Mouse (Mus musculus): ENCODE results near the gene Tm4sf5. TPM values are rescaled to one million over a fixed set of nuclear protein-coding genes. Genes with fewer than 3 reads are reported as not detected.

Tm4sf5 gene
- polyA plus RNA-seq, 1 experiment from 2014 or later, result 0.37 TPM

GRCm38 (mm10) chr11:70485498-70485897 lies 19.5 kb upstream of the Tm4sf5 start:
- H3K4me1 ChIP-seq, result no peaks in the 10 kb centered on the region

GRCm38 (mm10) chr11:70487816-70488215 lies 17.2 kb upstream of the Tm4sf5 start:
- WGBS, result 30% methylated on average over 4 of the region's 4 CpGs
- Histone ChIP-seq H3K4me1 (no peaks in the 10 kb centered on the region), H3K9ac (no peak overlapping the region), H3K36me3 (no peaks in the 10 kb centered on the region), H3K27ac (no peak overlapping the region), H3K27me3 (no peaks in the 10 kb centered on the region), H3K4me2 (no peak overlapping the region), H3K4me3 (no peak overlapping the region), H3K9me3 (no peaks in the 10 kb centered on the region)
- ATAC-seq (ENCODE audit: insufficient number of reproducible peaks, low FRiP score, low TSS enrichment, low read depth), result no peak

More at GRCm38 (mm10) chr11:70485498-70485897, 19.5 kb upstream of the Tm4sf5 start:
- Histone ChIP-seq H3K9me3 (no peaks in the 10 kb centered on the region), H3K4me2 (no peak overlapping the region), H3K4me3 (no peak overlapping the region), H3K9ac (no peak overlapping the region), H3K27me3 (no peaks in the 10 kb centered on the region), H3K27ac (no peak overlapping the region), H3K36me3 (no peaks in the 10 kb centered on the region)
- 51% methylated on average over 2 of the region's 2 CpGs for WGBS
- no peak for ATAC-seq (ENCODE audit: insufficient number of reproducible peaks, low FRiP score, low TSS enrichment, low read depth)

GRCm38 (mm10) chr11:70489138-70489537 lies 15.9 kb upstream of the Tm4sf5 start:
- Histone ChIP-seq H3K4me1 (no peaks in the 10 kb centered on the region), H3K36me3 (no peaks in the 10 kb centered on the region), H3K9ac (no peak overlapping the region), H3K4me3 (no peak overlapping the region), H3K27ac (no peak overlapping the region), H3K9me3 (no peaks in the 10 kb centered on the region), H3K4me2 (no peak overlapping the region), H3K27me3 (no peaks in the 10 kb centered on the region)
- WGBS, result 87% methylated on average over 3 of the region's 3 CpGs
- no peak for ATAC-seq (ENCODE audit: insufficient number of reproducible peaks, low FRiP score, low TSS enrichment, low read depth)

- Histone ChIP-seq H3K9me3 (no peaks in the 10 kb centered on the region), H3K27me3 (no peaks in the 10 kb centered on the region), H3K27ac (no peak overlapping the region), H3K4me2 (no peak overlapping the region), H3K36me3 (no peaks in the 10 kb centered on the region), H3K4me1 (no peaks in the 10 kb centered on the region), H3K9ac (no peak overlapping the region), H3K4me3 (no peak overlapping the region)
- WGBS, result 83% methylated on average over 6 of the region's 6 CpGs
- ATAC-seq (ENCODE audit: insufficient number of reproducible peaks, low FRiP score, low TSS enrichment, low read depth), result no peak
These were observed 15.4 kb upstream of the Tm4sf5 start for GRCm38 (mm10) chr11:70489684-70490083.

- Histone ChIP-seq H3K9ac (no peak overlapping the region), H3K27ac (no peak overlapping the region), H3K4me2 (no peak overlapping the region), H3K27me3 (no peaks in the 10 kb centered on the region), H3K4me1 (no peaks in the 10 kb centered on the region), H3K4me3 (no peak overlapping the region), H3K9me3 (no peaks in the 10 kb centered on the region), H3K36me3 (no peaks in the 10 kb centered on the region)
- 67% methylated on average over 14 of the region's 14 CpGs for WGBS
- ATAC-seq (ENCODE audit: insufficient number of reproducible peaks, low FRiP score, low TSS enrichment, low read depth), result no peak
These were observed 5.2 kb upstream of the Tm4sf5 start for GRCm38 (mm10) chr11:70499566-70500475.

- Histone ChIP-seq H3K9me3 (no peaks in the 10 kb centered on the region), H3K27ac (no peak overlapping the region), H3K36me3 (no peaks in the 10 kb centered on the region), H3K9ac (no peak overlapping the region), H3K27me3 (no peaks in the 10 kb centered on the region), H3K4me2 (no peak overlapping the region), H3K4me1 (no peaks in the 10 kb centered on the region), H3K4me3 (no peak overlapping the region)
- 89% methylated on average over 1 of the region's 1 CpGs for WGBS
- ATAC-seq (ENCODE audit: insufficient number of reproducible peaks, low FRiP score, low TSS enrichment, low read depth), result no peak
These were observed 4.6 kb upstream of the Tm4sf5 start for GRCm38 (mm10) chr11:70500476-70500812.

GRCm38 (mm10) chr11:70502018-70502417 lies 3.0 kb upstream of the Tm4sf5 start:
- Histone ChIP-seq H3K27me3 (no peaks in the 10 kb centered on the region), H3K4me1 (no peaks in the 10 kb centered on the region), H3K36me3 (no peaks in the 10 kb centered on the region), H3K4me3 (no peak overlapping the region), H3K9ac (no peak overlapping the region), H3K4me2 (no peak overlapping the region), H3K9me3 (no peaks in the 10 kb centered on the region), H3K27ac (no peak overlapping the region)
- no peak for ATAC-seq (ENCODE audit: insufficient number of reproducible peaks, low FRiP score, low TSS enrichment, low read depth)
- 67% methylated on average over 3 of the region's 3 CpGs for WGBS

- H3K9ac ChIP-seq, result no peak overlapping the region
- no peaks in the 10 kb centered on the region for H3K36me3 ChIP-seq
- H3K9me3 ChIP-seq, result no peaks in the 10 kb centered on the region
- no peak overlapping the region for H3K4me3 ChIP-seq
- no peak overlapping the region for H3K27ac ChIP-seq
- H3K4me1 ChIP-seq, result 0 out of 2 replicates have a peak, but pooled peaks cover 4% of the 10 kb centered on the region
- no peak for ATAC-seq (ENCODE audit: insufficient number of reproducible peaks, low FRiP score, low TSS enrichment, low read depth)
- H3K4me2 ChIP-seq, result no peak overlapping the region
- H3K27me3 ChIP-seq, result 0 out of 2 replicates have a peak, but pooled peaks cover 2% of the 10 kb centered on the region
- 23% methylated on average over 4 of the region's 4 CpGs for WGBS
These were observed 1.3 kb downstream of the Tm4sf5 start for GRCm38 (mm10) chr11:70506385-70506784.

- WGBS, result 61% methylated on average over 7 of the region's 7 CpGs
- H3K9me3 ChIP-seq, result no peaks in the 10 kb centered on the region
- no peaks in the 10 kb centered on the region for H3K36me3 ChIP-seq
- H3K27ac ChIP-seq, result no peak overlapping the region
- H3K4me2 ChIP-seq, result no peak overlapping the region
- H3K9ac ChIP-seq, result no peak overlapping the region
- 0 out of 2 replicates have a peak, but pooled peaks cover 4% of the 10 kb centered on the region for H3K4me1 ChIP-seq
- 0 out of 2 replicates have a peak, but pooled peaks cover 2% of the 10 kb centered on the region for H3K27me3 ChIP-seq
- no peak for ATAC-seq (ENCODE audit: insufficient number of reproducible peaks, low FRiP score, low TSS enrichment, low read depth)
- H3K4me3 ChIP-seq, result no peak overlapping the region
These were observed 2.0 kb downstream of the Tm4sf5 start for GRCm38 (mm10) chr11:70506962-70507515.

- H3K9ac ChIP-seq, result 0 out of 2 replicates have a peak overlapping the region, but pooled peaks have one; percentile 10
- no peaks in the 10 kb centered on the region for H3K9me3 ChIP-seq
- H3K4me1 ChIP-seq, result 0 out of 2 replicates have a peak, but pooled peaks cover 4% of the 10 kb centered on the region
- no peaks in the 10 kb centered on the region for H3K36me3 ChIP-seq
- no peak overlapping the region for H3K4me3 ChIP-seq
- H3K27ac ChIP-seq, result no peak overlapping the region
- 0 out of 2 replicates have a peak, but pooled peaks cover 2% of the 10 kb centered on the region for H3K27me3 ChIP-seq
- peak overlapping the region; percentile 37 for H3K4me2 ChIP-seq
- ATAC-seq (ENCODE audit: insufficient number of reproducible peaks, low FRiP score, low TSS enrichment, low read depth), result no peak
- 9% methylated on average over 19 of the region's 19 CpGs for WGBS
These were observed 4.9 kb downstream of the Tm4sf5 start for GRCm38 (mm10) chr11:70509753-70510564.

GRCm38 (mm10) chr11:70511242-70511641 lies 6.2 kb downstream of the Tm4sf5 start:
- H3K36me3 ChIP-seq, result no peaks in the 10 kb centered on the region
- no peak overlapping the region for H3K9ac ChIP-seq
- 0 out of 2 replicates have a peak, but pooled peaks cover 2% of the 10 kb centered on the region for H3K27me3 ChIP-seq
- WGBS, result 69% methylated on average over 2 of the region's 2 CpGs
- no peak for ATAC-seq (ENCODE audit: insufficient number of reproducible peaks, low FRiP score, low TSS enrichment, low read depth)
- no peak overlapping the region for H3K27ac ChIP-seq
- no peak overlapping the region for H3K4me3 ChIP-seq
- no peak overlapping the region for H3K4me2 ChIP-seq
- H3K4me1 ChIP-seq, result 0 out of 2 replicates have a peak, but pooled peaks cover 4% of the 10 kb centered on the region
- no peaks in the 10 kb centered on the region for H3K9me3 ChIP-seq

Data from limb, embryonic 15.5 days (tissue).